Mouse (Mus musculus): ENCODE measurements at regions not wholly inside any gene's neighbourhood (a gene's known extent, or its start where the extent isn't known, plus 50 kb on each side); places are given as distances from the start of the nearest gene placed in this dataset.
A peak's percentile ranks its signal among the peaks of the same experiment; 100 is the strongest.

GRCm38 (mm10) chr11:112592411-112593020, 189.5 kb upstream of the Sox9 start:
- DNase-seq (ENCODE audit: low spot score), result no peak

GRCm38 (mm10) chr11:112593821-112594220, 188.2 kb upstream of the Sox9 start:
- no peak for DNase-seq (ENCODE audit: low spot score)

GRCm38 (mm10) chr11:112607359-112607758, 174.7 kb upstream of the Sox9 start:
- DNase-seq (ENCODE audit: low spot score), result no peak

- no peak for DNase-seq (ENCODE audit: low spot score)
These were observed 172.7 kb upstream of the Sox9 start for GRCm38 (mm10) chr11:112609277-112609676.

- DNase-seq (ENCODE audit: low spot score), result no peak
These were observed 171.0 kb upstream of the Sox9 start for GRCm38 (mm10) chr11:112611073-112611472.

- DNase-seq (ENCODE audit: low spot score), result no peak
These were observed 166.4 kb upstream of the Sox9 start for GRCm38 (mm10) chr11:112615629-112616028.

- DNase-seq (ENCODE audit: low spot score), result no peak
These were observed 165.1 kb upstream of the Sox9 start for GRCm38 (mm10) chr11:112616942-112617341.

- DNase-seq (ENCODE audit: low spot score), result peak; percentile 22
These were observed 161.1 kb upstream of the Sox9 start for GRCm38 (mm10) chr11:112620916-112621315.

GRCm38 (mm10) chr11:112621385-112622120, 160.5 kb upstream of the Sox9 start:
- no peak for DNase-seq (ENCODE audit: low spot score)

- DNase-seq (ENCODE audit: low spot score), result no peak
These were observed 132.7 kb upstream of the Sox9 start for GRCm38 (mm10) chr11:112649298-112649697.

GRCm38 (mm10) chr11:112657410-112658159, 124.4 kb upstream of the Sox9 start:
- no peak for DNase-seq (ENCODE audit: low spot score)

- no peak for DNase-seq (ENCODE audit: low spot score)
These were observed 122.1 kb upstream of the Sox9 start for GRCm38 (mm10) chr11:112659911-112660310.

GRCm38 (mm10) chr11:112661426-112661825, 120.6 kb upstream of the Sox9 start:
- DNase-seq (ENCODE audit: low spot score), result no peak

GRCm38 (mm10) chr11:112667311-112667710, 114.7 kb upstream of the Sox9 start:
- no peak for DNase-seq (ENCODE audit: low spot score)

- no peak for DNase-seq (ENCODE audit: low spot score)
These were observed 109.9 kb upstream of the Sox9 start for GRCm38 (mm10) chr11:112672086-112672485.

- DNase-seq (ENCODE audit: low spot score), result no peak
These were observed 92.0 kb upstream of the Sox9 start for GRCm38 (mm10) chr11:112690047-112690446.

- no peak for DNase-seq (ENCODE audit: low spot score)
These were observed 75.9 kb upstream of the Sox9 start for GRCm38 (mm10) chr11:112706091-112706490.

GRCm38 (mm10) chr11:112708119-112708730, 73.8 kb upstream of the Sox9 start:
- no peak for DNase-seq (ENCODE audit: low spot score)

- no peak for DNase-seq (ENCODE audit: low spot score)
These were observed 70.4 kb upstream of the Sox9 start for GRCm38 (mm10) chr11:112711656-112712055.

GRCm38 (mm10) chr11:112718547-112718946, 63.5 kb upstream of the Sox9 start:
- no peak for DNase-seq (ENCODE audit: low spot score)

- DNase-seq (ENCODE audit: low spot score), result no peak
These were observed 61.4 kb upstream of the Sox9 start for GRCm38 (mm10) chr11:112720652-112721051.

GRCm38 (mm10) chr11:112722936-112723335, 59.1 kb upstream of the Sox9 start:
- DNase-seq (ENCODE audit: low spot score), result no peak

All from urinary bladder, postnatal 25 days (tissue).